Mouse (Mus musculus): ENCODE measurements around the gene Tbck. TPM values are rescaled to one million over a fixed set of nuclear protein-coding genes. Genes with fewer than 3 reads are reported as not detected.

Tbck gene
- total RNA-seq (2021) = 10 to 100 TPM; 12.8 to 14.4 TPM
- long read RNA-seq, experiment 1, full-length matches to known transcripts = 3 of 5 reads
- long read RNA-seq, experiment 1, partial matches to known transcripts = 1 of 5 reads
- long read RNA-seq, experiment 1, other reads (novel, unspliced or antisense) = 1 of 5 reads
- long read RNA-seq, experiment 2, partial matches to known transcripts = 0 of 3 reads
- long read RNA-seq, experiment 2, other reads (novel, unspliced or antisense) = 3 of 3 reads

DNA sequence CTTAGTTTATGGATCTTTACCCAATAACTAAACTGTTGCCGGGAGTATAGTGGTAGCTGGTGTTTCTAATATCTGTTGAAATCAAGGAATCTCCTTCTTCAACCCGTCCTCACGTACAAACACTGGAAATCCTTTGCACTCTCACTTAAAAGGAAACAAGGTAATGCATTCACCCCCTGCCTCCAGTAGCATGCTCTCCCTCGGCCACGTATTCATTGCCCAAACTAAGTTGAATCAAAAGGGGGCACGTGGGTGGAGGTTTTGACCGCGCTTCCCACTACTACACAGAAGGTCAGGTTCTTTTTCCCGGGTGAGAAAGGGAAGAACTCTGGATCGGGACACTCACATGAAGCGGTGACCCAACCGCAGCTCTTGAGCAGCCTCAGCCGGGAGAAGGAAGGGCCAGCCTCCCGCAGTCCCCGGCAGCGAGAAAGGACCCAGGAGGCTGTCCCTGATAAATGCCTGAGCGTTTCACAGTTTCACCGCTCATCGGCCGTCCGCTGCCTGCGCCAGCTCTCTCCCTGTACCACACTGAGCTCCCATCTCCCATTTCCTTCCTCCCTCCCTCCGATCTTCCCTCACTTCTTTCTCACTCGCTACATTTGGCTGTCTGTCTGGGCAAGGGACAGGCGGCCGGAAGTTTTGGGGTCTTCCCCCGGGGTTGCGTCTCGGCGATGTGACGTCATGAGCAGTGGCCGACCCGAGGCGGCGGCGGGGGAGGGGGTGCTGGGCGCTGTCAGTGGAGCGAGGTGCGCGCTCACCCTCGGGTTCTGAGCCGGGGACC is at the start of gene Tbck:
TSS of gene Tbck (plus strand) at position 698 of the 784 bp plus-strand sequence.
- peak; percentile 92 to 96 for DNase-seq

GRCm38 (mm10) chr3:132637080-132637479 is 46.9 kb upstream of the Tbck start:
- DNase-seq = no peak

GRCm38 (mm10) chr3:132644071-132644470 is 39.9 kb upstream of the Tbck start:
- DNase-seq = no peak

GRCm38 (mm10) chr3:132646814-132647213 is 37.1 kb upstream of the Tbck start:
- no peak for DNase-seq

DNA sequence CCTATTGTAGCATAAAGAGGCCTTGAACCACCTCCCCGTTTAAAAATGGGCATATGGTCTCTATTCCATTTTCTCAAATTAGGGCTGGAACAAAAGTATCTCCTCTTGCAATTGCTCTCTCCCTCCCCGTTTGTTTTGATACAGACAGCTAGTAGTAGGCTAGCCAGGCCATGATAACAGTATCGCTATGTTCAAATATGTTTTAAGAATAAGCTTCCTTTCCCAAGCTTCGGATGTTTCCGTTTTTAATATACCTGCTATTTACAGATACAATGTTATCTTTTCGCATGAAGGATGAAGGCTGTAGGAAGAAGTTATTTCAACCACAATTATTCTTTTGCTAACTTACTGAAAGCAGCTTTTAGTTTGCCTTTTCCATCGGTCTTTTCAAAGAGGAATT is 34.6 kb upstream of the Tbck start:
- no peak for DNase-seq

DNA sequence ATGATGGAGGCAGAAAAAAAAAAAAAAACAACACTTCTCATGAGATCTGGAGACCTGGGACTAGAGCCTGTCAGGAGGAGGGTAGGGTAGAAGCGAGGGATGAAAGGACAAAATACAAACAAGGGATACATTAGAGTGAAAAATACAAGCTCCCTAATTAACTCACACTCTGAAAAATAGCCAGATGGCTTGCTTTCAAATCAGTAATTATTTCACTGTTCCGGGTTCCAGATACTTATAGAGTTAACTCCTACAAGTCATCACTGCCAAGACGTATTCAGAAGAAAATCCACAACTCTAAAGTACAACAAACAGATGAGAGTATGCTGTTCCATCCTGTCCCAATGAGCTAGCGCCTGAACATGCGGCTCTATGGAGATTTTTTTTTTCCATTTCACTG is 33.8 kb upstream of the Tbck start:
- DNase-seq = no peak

GRCm38 (mm10) chr3:132651776-132652175 is 32.2 kb upstream of the Tbck start:
- DNase-seq = peak; percentile 66 to 73

- DNase-seq = no peak
Observed at GRCm38 (mm10) chr3:132653959-132654358, 30.0 kb upstream of the Tbck start.

- no peak for DNase-seq
Observed at GRCm38 (mm10) chr3:132655955-132656354, 28.0 kb upstream of the Tbck start.

GRCm38 (mm10) chr3:132677494-132677893 is 6.5 kb upstream of the Tbck start:
- no peak for DNase-seq

DNA sequence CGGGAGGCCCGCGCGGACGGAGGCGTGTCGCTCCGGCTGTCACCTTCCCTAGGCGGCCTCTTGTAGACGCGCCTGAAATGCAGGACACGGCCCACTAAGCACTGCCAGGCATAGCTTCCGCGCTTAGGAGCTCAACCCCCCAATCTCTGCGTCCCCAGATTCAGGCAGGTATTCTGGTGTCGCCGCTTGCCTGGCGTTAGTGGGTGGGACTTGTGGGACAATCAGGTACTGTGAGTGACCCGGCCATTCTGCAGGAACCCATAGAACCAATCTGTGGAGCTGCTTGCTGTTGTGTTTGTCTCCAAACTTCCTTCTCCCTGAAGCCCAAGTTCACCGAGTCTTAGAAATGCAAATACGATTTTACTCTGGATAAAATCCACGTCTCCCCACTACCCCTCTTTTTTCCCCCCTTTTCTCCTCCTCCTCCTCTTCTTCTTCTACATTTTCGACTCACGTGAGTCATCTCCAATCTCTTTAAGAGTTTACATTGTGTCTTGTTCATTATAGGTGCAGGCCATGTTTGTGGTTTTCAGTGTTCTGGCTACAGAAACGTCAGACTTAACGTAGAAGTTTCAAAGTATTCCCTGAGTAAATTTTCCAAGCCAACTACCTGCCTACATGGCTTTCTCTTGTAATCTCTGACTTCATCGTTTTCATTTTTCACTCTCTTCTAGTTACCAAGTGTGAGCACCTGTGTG is 436 bp downstream of the Tbck start, which contains the start of gene Aimp1:
TSS of gene Aimp1 (minus strand) at position 140 of the 698 bp plus-strand sequence.
- no peak for DNase-seq

- DNase-seq = no peak
Observed at GRCm38 (mm10) chr3:132701368-132701767, 17.4 kb downstream of the Tbck start.

GRCm38 (mm10) chr3:132704216-132704615 is 20.3 kb downstream of the Tbck start:
- DNase-seq = no peak

- no peak for DNase-seq
Observed at GRCm38 (mm10) chr3:132706977-132707376, 23.0 kb downstream of the Tbck start.

GRCm38 (mm10) chr3:132713913-132714312 is 30.0 kb downstream of the Tbck start:
- no peak for DNase-seq

GRCm38 (mm10) chr3:132717316-132717715 is 33.4 kb downstream of the Tbck start:
- no peak for DNase-seq

DNA sequence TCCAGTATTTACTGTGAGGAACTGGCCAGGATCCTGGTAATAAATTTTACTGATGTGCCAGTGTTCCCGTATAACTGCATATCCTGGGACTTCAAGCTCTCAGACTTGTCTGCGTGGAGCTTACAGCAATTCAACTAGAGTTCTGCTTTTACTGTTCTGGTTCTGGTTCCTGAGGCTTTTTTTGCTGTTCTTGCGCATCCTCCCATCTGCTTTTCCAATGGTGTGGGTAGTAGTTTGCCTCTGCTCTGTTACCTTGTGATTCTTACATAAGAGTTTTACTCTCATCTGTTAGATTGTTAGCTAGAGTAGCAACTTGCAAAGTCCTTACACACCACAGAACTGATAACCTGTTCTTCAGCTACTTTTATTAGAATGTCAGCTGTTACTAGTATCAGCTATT is 40.4 kb downstream of the Tbck start:
- no peak for DNase-seq

- DNase-seq = no peak
Observed at GRCm38 (mm10) chr3:132744287-132745146, 60.6 kb downstream of the Tbck start.

- DNase-seq = peak; percentile 42 to 61
Observed at GRCm38 (mm10) chr3:132747036-132747435, 63.1 kb downstream of the Tbck start.

- DNase-seq = no peak
Observed at GRCm38 (mm10) chr3:132747766-132748165, 63.8 kb downstream of the Tbck start.

DNA sequence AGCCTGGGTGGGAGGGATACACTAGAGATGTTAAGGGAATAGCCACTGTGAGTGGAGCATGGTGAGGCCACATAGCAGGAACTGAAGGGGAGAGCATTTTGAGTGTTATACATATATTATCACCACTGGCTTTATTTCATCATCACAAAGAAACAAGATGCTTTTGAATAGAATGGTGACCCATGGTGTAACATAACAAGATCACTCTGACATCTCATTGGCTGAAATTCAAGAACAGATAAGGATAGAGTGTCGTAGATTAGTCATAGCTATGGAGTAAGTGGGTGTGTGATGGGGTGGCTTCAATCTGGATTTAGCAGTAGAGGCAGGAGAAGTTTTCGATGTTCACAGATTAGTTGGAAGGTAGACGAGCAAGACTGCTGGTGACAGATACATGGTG is 64.8 kb downstream of the Tbck start:
- DNase-seq = no peak

GRCm38 (mm10) chr3:132752772-132753171 is 68.8 kb downstream of the Tbck start:
- no peak for DNase-seq
